Mouse (Mus musculus): Measurements from ENCODE around the gene Vmn1r44. TPM values are rescaled to one million over a fixed set of nuclear protein-coding genes. Genes with fewer than 3 reads are reported as not detected.
"Not testable (repeated sequence)": the region's sequence is repeated elsewhere in the genome, so short reads cannot be mapped to it uniquely, and the experiment has no call there.

Gene Vmn1r44
- not detected in 2 replicates for polyA plus RNA-seq (2014; fragmentation: Nextera tagmentation; extraction: Ambion mirVana)

- H3K27ac ChIP-seq (replicated peaks; ENCODE audit: low read depth, low read length), result no peak within 1 kb of the TSS
- H3K9me3 ChIP-seq (ENCODE audit: control insufficient read depth, low read length), result no peaks in the 10 kb centered on the region
- ATAC-seq (ENCODE audit: insufficient number of reproducible peaks, low FRiP score, low TSS enrichment, low read depth) (no peak), DNase-seq (ENCODE audit: low spot score) (no peak)
- no peaks in the 10 kb centered on the region for H3K4me1 ChIP-seq (ENCODE audit: control insufficient read depth, insufficient read depth, low read length)
- H3K27me3 ChIP-seq (ENCODE audit: control insufficient read depth, insufficient read depth, low read length), result no peaks in the 10 kb centered on the region
- no peak within 1 kb of the TSS for H3K4me3 ChIP-seq (ENCODE audit: low read depth, low read length)
- no peak within 1 kb of the TSS for H3K9ac ChIP-seq (ENCODE audit: low read length)
- no peak within 1 kb of the TSS for H3K4me2 ChIP-seq (ENCODE audit: low read depth, severe bottlenecking)
- WGBS, result 87% methylated on average over 1 of the region's 1 CpGs
- no peaks in the 10 kb centered on the region for H3K36me3 ChIP-seq (ENCODE audit: control insufficient read depth, insufficient read depth, low read length)
Observed at GRCm38 (mm10) chr6:89883360-89883759, at the start of gene Vmn1r44. Gene Vmn1r44, plus strand, starts transcription at chr6:89883660.

- 85% methylated on average over 3 of the region's 3 CpGs for WGBS
- no peak for ATAC-seq (ENCODE audit: insufficient number of reproducible peaks, low FRiP score, low TSS enrichment, low read depth)
- H3K4me3 ChIP-seq (ENCODE audit: low read depth, low read length), result no peak overlapping the region
Observed at GRCm38 (mm10) chr6:89857552-89857951, 25.9 kb upstream of the Vmn1r44 start.

GRCm38 (mm10) chr6:89859839-89860238 is 23.6 kb upstream of the Vmn1r44 start:
- Histone ChIP-seq H3K9ac (ENCODE audit: low read length) (no peak overlapping the region), H3K4me2 (ENCODE audit: low read depth, severe bottlenecking) (no peak overlapping the region), H3K4me1 (ENCODE audit: control insufficient read depth, insufficient read depth, low read length) (no peaks in the 10 kb centered on the region), H3K36me3 (ENCODE audit: control insufficient read depth, insufficient read depth, low read length) (no peaks in the 10 kb centered on the region), H3K9me3 (ENCODE audit: control insufficient read depth, low read length) (peaks cover 5% of the 10 kb centered on the region; the same call in 1 of the 2 replicates), H3K4me3 (ENCODE audit: low read depth, low read length) (no peak overlapping the region), H3K27ac (replicated peaks; ENCODE audit: low read depth, low read length) (no peak overlapping the region), H3K27me3 (ENCODE audit: control insufficient read depth, insufficient read depth, low read length) (no peaks in the 10 kb centered on the region)
- 86% methylated on average over 2 of the region's 2 CpGs for WGBS
- DNase-seq (ENCODE audit: low spot score), result no peak
- no peak for ATAC-seq (ENCODE audit: insufficient number of reproducible peaks, low FRiP score, low TSS enrichment, low read depth)

More at GRCm38 (mm10) chr6:89857552-89857951, 25.9 kb upstream of the Vmn1r44 start:
- H3K36me3 ChIP-seq (ENCODE audit: control insufficient read depth, insufficient read depth, low read length), result no peaks in the 10 kb centered on the region
- H3K9ac ChIP-seq (ENCODE audit: low read length), result no peak overlapping the region
- no peak for DNase-seq (ENCODE audit: low spot score)
- no peaks in the 10 kb centered on the region for H3K27me3 ChIP-seq (ENCODE audit: control insufficient read depth, insufficient read depth, low read length)
- H3K9me3 ChIP-seq (ENCODE audit: control insufficient read depth, low read length), result peaks cover 5% of the 10 kb centered on the region; the same call in 1 of the 2 replicates
- H3K4me2 ChIP-seq (ENCODE audit: low read depth, severe bottlenecking), result no peak overlapping the region
- no peak overlapping the region for H3K27ac ChIP-seq (replicated peaks; ENCODE audit: low read depth, low read length)
- H3K4me1 ChIP-seq (ENCODE audit: control insufficient read depth, insufficient read depth, low read length), result no peaks in the 10 kb centered on the region

GRCm38 (mm10) chr6:89863792-89864191 is 19.7 kb upstream of the Vmn1r44 start:
- ATAC-seq (ENCODE audit: insufficient number of reproducible peaks, low FRiP score, low TSS enrichment, low read depth) (no peak), DNase-seq (ENCODE audit: low spot score) (no peak)
- Histone ChIP-seq H3K4me3 (ENCODE audit: low read depth, low read length) (no peak overlapping the region), H3K4me1 (ENCODE audit: control insufficient read depth, insufficient read depth, low read length) (no peaks in the 10 kb centered on the region), H3K27me3 (ENCODE audit: control insufficient read depth, insufficient read depth, low read length) (no peaks in the 10 kb centered on the region), H3K9me3 (ENCODE audit: control insufficient read depth, low read length) (peaks cover 2% of the 10 kb centered on the region; the same call in 1 of the 2 replicates), H3K4me2 (ENCODE audit: low read depth, severe bottlenecking) (no peak overlapping the region), H3K27ac (replicated peaks; ENCODE audit: low read depth, low read length) (no peak overlapping the region), H3K9ac (ENCODE audit: low read length) (no peak overlapping the region), H3K36me3 (ENCODE audit: control insufficient read depth, insufficient read depth, low read length) (no peaks in the 10 kb centered on the region)
- 75% methylated on average over 4 of the region's 4 CpGs for WGBS

- ATAC-seq (ENCODE audit: insufficient number of reproducible peaks, low FRiP score, low TSS enrichment, low read depth), result no peak
- DNase-seq (ENCODE audit: low spot score), result no peak
Observed at GRCm38 (mm10) chr6:89867276-89867675, 16.2 kb upstream of the Vmn1r44 start.

GRCm38 (mm10) chr6:89867976-89868375 is 15.5 kb upstream of the Vmn1r44 start:
- no peak for ATAC-seq (ENCODE audit: insufficient number of reproducible peaks, low FRiP score, low TSS enrichment, low read depth)
- Histone ChIP-seq H3K4me2 (ENCODE audit: low read depth, severe bottlenecking) (no peak overlapping the region), H3K27ac (replicated peaks; ENCODE audit: low read depth, low read length) (no peak overlapping the region), H3K4me3 (ENCODE audit: low read depth, low read length) (no peak overlapping the region), H3K4me1 (ENCODE audit: control insufficient read depth, insufficient read depth, low read length) (no peaks in the 10 kb centered on the region), H3K9me3 (ENCODE audit: control insufficient read depth, low read length) (no peaks in the 10 kb centered on the region; the same call in 1 of the 2 replicates), H3K27me3 (ENCODE audit: control insufficient read depth, insufficient read depth, low read length) (no peaks in the 10 kb centered on the region), H3K36me3 (ENCODE audit: control insufficient read depth, insufficient read depth, low read length) (no peaks in the 10 kb centered on the region), H3K9ac (ENCODE audit: low read length) (no peak overlapping the region)
- DNase-seq (ENCODE audit: low spot score), result no peak
- 94% methylated on average over 2 of the region's 2 CpGs for WGBS

More at GRCm38 (mm10) chr6:89867276-89867675, 16.2 kb upstream of the Vmn1r44 start:
- peaks cover under 1% of the 10 kb centered on the region; the same call in 1 of the 2 replicates for H3K9me3 ChIP-seq (ENCODE audit: control insufficient read depth, low read length)
- no peaks in the 10 kb centered on the region for H3K4me1 ChIP-seq (ENCODE audit: control insufficient read depth, insufficient read depth, low read length)
- H3K4me2 ChIP-seq (ENCODE audit: low read depth, severe bottlenecking), result no peak overlapping the region
- H3K9ac ChIP-seq (ENCODE audit: low read length), result no peak overlapping the region
- no peak overlapping the region for H3K4me3 ChIP-seq (ENCODE audit: low read depth, low read length)
- H3K36me3 ChIP-seq (ENCODE audit: control insufficient read depth, insufficient read depth, low read length), result no peaks in the 10 kb centered on the region
- no peak overlapping the region for H3K27ac ChIP-seq (replicated peaks; ENCODE audit: low read depth, low read length)
- H3K27me3 ChIP-seq (ENCODE audit: control insufficient read depth, insufficient read depth, low read length), result no peaks in the 10 kb centered on the region
- WGBS, result 93% methylated on average over 2 of the region's 2 CpGs

GRCm38 (mm10) chr6:89876313-89876712 is 7.1 kb upstream of the Vmn1r44 start, which contains the start of the genes Vmn1r42 and Vmn1r43:
Gene Vmn1r42, minus strand, starts transcription at chr6:89876413.
Gene Vmn1r43, minus strand, starts transcription at chr6:89876413.
- H3K9me3 ChIP-seq (ENCODE audit: control insufficient read depth, low read length); ATAC-seq (ENCODE audit: insufficient number of reproducible peaks, low FRiP score, low TSS enrichment, low read depth); H3K9ac ChIP-seq (ENCODE audit: low read length); H3K4me2 ChIP-seq (ENCODE audit: low read depth, severe bottlenecking); H3K27me3 ChIP-seq (ENCODE audit: control insufficient read depth, insufficient read depth, low read length); H3K36me3 ChIP-seq (ENCODE audit: control insufficient read depth, insufficient read depth, low read length); DNase-seq (ENCODE audit: low spot score); H3K4me1 ChIP-seq (ENCODE audit: control insufficient read depth, insufficient read depth, low read length); H3K4me3 ChIP-seq (ENCODE audit: low read depth, low read length); H3K27ac ChIP-seq (replicated peaks; ENCODE audit: low read depth, low read length): not testable (repeated sequence)
- WGBS, result 79% methylated on average over 3 of the region's 3 CpGs

- no peak overlapping the region for H3K4me2 ChIP-seq (ENCODE audit: low read depth, severe bottlenecking)
- no peak for ATAC-seq (ENCODE audit: insufficient number of reproducible peaks, low FRiP score, low TSS enrichment, low read depth)
- no peaks in the 10 kb centered on the region for H3K4me1 ChIP-seq (ENCODE audit: control insufficient read depth, insufficient read depth, low read length)
- DNase-seq (ENCODE audit: low spot score), result no peak
- H3K27me3 ChIP-seq (ENCODE audit: control insufficient read depth, insufficient read depth, low read length), result no peaks in the 10 kb centered on the region
- 87% methylated on average over 2 of the region's 2 CpGs for WGBS
- no peak overlapping the region for H3K4me3 ChIP-seq (ENCODE audit: low read depth, low read length)
- no peaks in the 10 kb centered on the region for H3K9me3 ChIP-seq (ENCODE audit: control insufficient read depth, low read length)
- no peaks in the 10 kb centered on the region for H3K36me3 ChIP-seq (ENCODE audit: control insufficient read depth, insufficient read depth, low read length)
- H3K9ac ChIP-seq (ENCODE audit: low read length), result no peak overlapping the region
- H3K27ac ChIP-seq (replicated peaks; ENCODE audit: low read depth, low read length), result no peak overlapping the region
Observed at GRCm38 (mm10) chr6:89876963-89877362, 6.5 kb upstream of the Vmn1r44 start.

GRCm38 (mm10) chr6:89880867-89881266 is 2.6 kb upstream of the Vmn1r44 start:
- Histone ChIP-seq H3K4me2 (ENCODE audit: low read depth, severe bottlenecking) (no peak overlapping the region), H3K4me3 (ENCODE audit: low read depth, low read length) (no peak overlapping the region), H3K9ac (ENCODE audit: low read length) (no peak overlapping the region), H3K27me3 (ENCODE audit: control insufficient read depth, insufficient read depth, low read length) (no peaks in the 10 kb centered on the region), H3K4me1 (ENCODE audit: control insufficient read depth, insufficient read depth, low read length) (no peaks in the 10 kb centered on the region), H3K9me3 (ENCODE audit: control insufficient read depth, low read length) (no peaks in the 10 kb centered on the region), H3K36me3 (ENCODE audit: control insufficient read depth, insufficient read depth, low read length) (no peaks in the 10 kb centered on the region), H3K27ac (replicated peaks; ENCODE audit: low read depth, low read length) (no peak overlapping the region)
- DNase-seq (ENCODE audit: low spot score) (no peak), ATAC-seq (ENCODE audit: insufficient number of reproducible peaks, low FRiP score, low TSS enrichment, low read depth) (no peak)

Measured in limb, embryonic 11.5 days (tissue).